In the genomic region with DNA sequence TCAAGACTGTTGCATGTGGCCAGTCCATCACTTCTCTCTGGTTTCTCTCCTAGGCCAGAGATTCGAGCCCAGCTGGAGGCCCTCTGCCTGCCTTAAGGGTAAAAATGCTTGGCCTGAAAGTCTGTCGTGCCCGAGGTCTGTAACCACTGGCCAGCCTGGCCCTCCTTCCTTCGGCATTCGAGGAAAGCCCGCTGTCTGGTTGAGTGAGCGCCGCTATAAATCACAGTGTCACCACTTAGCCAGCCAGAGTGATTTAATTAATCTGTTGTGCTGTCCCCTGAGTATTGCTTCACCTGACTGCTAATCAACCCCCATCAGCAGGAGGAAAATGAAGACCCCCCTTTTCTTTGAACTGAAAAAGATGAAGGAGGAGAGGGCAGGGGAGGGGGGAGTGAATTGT, we compare ENCODE assay signal across 16 mouse cellular contexts. TPM values are rescaled to one million over a fixed set of nuclear protein-coding genes. Genes with fewer than 3 reads are reported as not detected.
DNase-seq lines count a peak whose midpoint lies in the region; ATAC-seq and TF ChIP-seq lines count a peak whose summit lies in the region.
"Had no signal": no experiment of that assay in that cellular context is flagged by ENCODE, and none has a peak within 500 bp of the region (broad histone marks: within the 10 kb centered on the region; RNA-seq: fewer than 3 reads in every experiment).

No protein-coding gene starts in this region.

- TF ChIP-seq CTCF in kidney, adult 2 months (conservative IDR thresholded peaks at IDR 0.05; ENCODE audit: insufficient read depth, insufficient read length, low read depth, low read length): no peak

- H3K4me2 ChIP-seq in kidney, embryonic 14.5 days (replicated peaks; ENCODE audit: low read depth, low read length): no peak overlapping the region
- H3K4me2 ChIP-seq: heart, embryonic 15.5 days; kidney, embryonic 15.5 days; liver, embryonic 11.5 days; lung, embryonic 14.5 days had no signal

- H3K9me3 ChIP-seq in kidney, embryonic 14.5 days (ENCODE audit: control insufficient read depth, low read length): no peaks in the 10 kb centered on the region
- H3K9me3 ChIP-seq in limb, embryonic 10.5 days (replicated peaks): no peaks in the 10 kb centered on the region
- H3K9me3 ChIP-seq: heart, embryonic 15.5 days; kidney, embryonic 15.5 days had no signal

- H3K27ac ChIP-seq in kidney, embryonic 14.5 days (ENCODE audit: low read depth, low read length): no peak overlapping the region
- no peak overlapping the region for H3K27ac ChIP-seq in kidney, adult 2 months (ENCODE audit: insufficient read depth, low read depth, low read length)
- 0 out of 2 replicates have a peak overlapping the region, but pooled peaks have one; percentile 26 for H3K27ac ChIP-seq in limb, embryonic 10.5 days
- H3K27ac ChIP-seq: heart, embryonic 15.5 days; kidney, embryonic 15.5 days had no signal

- H3K4me3 ChIP-seq in kidney, embryonic 14.5 days (ENCODE audit: low read length): no peak overlapping the region
- no peak overlapping the region for H3K4me3 ChIP-seq in kidney, adult 2 months (ENCODE audit: insufficient read depth, low read depth, low read length)
- H3K4me3 ChIP-seq in limb, embryonic 10.5 days: no peak overlapping the region
- H3K4me3 ChIP-seq: heart, embryonic 15.5 days; kidney, embryonic 15.5 days; megakaryocyte, embryonic 14.5 days had no signal

- DNase-seq in kidney, adult 2 months: no peak
- peak; percentile 54 for DNase-seq in MN1 (ENCODE audit: low spot score)
- peak; percentile 60 for DNase-seq in embryo, embryonic 11 days
- peak; percentile 52 for DNase-seq in limb, embryonic 10.5 days (ENCODE audit: low spot score)
- no peak for DNase-seq in thymus, postnatal 36 days
- no peak for DNase-seq in lung, postnatal 25 days (ENCODE audit: low spot score)
- DNase-seq: adrenal gland, postnatal 36 days; cerebellum, adult 9-11 months; heart, adult 18-20 months; lung, embryonic 14.5 days had no signal

- peak; percentile 61 for ATAC-seq in kidney, embryonic 14.5 days (ENCODE audit: low FRiP score, low TSS enrichment)
- ATAC-seq in megakaryocyte, adult 5-6 weeks (ENCODE audit: poor library complexity, severe bottlenecking): no peak

- 20% methylated on average over 8 of the region's 8 CpGs for WGBS in kidney, embryonic 14.5 days
- WGBS in kidney, adult 2 months: 28% methylated on average over 8 of the region's 8 CpGs
- 19% methylated on average over 8 of the region's 8 CpGs for WGBS in limb, embryonic 10.5 days

- H3K4me1 ChIP-seq in kidney, embryonic 14.5 days (ENCODE audit: control insufficient read depth, insufficient read depth, low read length): peaks cover 6% of the 10 kb centered on the region
- no peaks in the 10 kb centered on the region for H3K4me1 ChIP-seq in kidney, adult 2 months (ENCODE audit: control insufficient read depth, insufficient read depth, low read length)
- peaks cover 30% of the 10 kb centered on the region for H3K4me1 ChIP-seq in limb, embryonic 10.5 days

- H3K9ac ChIP-seq in kidney, embryonic 14.5 days (ENCODE audit: low read depth, low read length): no peak overlapping the region
- H3K9ac ChIP-seq: heart, embryonic 15.5 days; kidney, embryonic 15.5 days; lung, embryonic 14.5 days had no signal

- H3K27me3 ChIP-seq in kidney, embryonic 14.5 days (ENCODE audit: control insufficient read depth, insufficient read depth, low read length): peaks cover 41% of the 10 kb centered on the region
- H3K27me3 ChIP-seq in kidney, adult 2 months (replicated peaks; ENCODE audit: control insufficient read depth, insufficient read depth, low read length): no peaks in the 10 kb centered on the region
- H3K27me3 ChIP-seq in limb, embryonic 10.5 days (ENCODE audit: low read depth, poor library complexity, severe bottlenecking): peaks cover 53% of the 10 kb centered on the region

- TF ChIP-seq POLR2A in kidney, adult 2 months (IDR thresholded peaks at IDR 0.05; ENCODE audit: low read depth, low read length): no peak

- no peaks in the 10 kb centered on the region for H3K36me3 ChIP-seq in kidney, embryonic 14.5 days (ENCODE audit: control insufficient read depth, insufficient read depth, low read length)
- H3K36me3 ChIP-seq in kidney, adult 2 months (ENCODE audit: control insufficient read depth, insufficient read depth, low read length): no peaks in the 10 kb centered on the region
- H3K36me3 ChIP-seq in limb, embryonic 10.5 days: no peaks in the 10 kb centered on the region
- H3K36me3 ChIP-seq: heart, embryonic 15.5 days; kidney, embryonic 15.5 days had no signal

RNA-seq across cellular contexts. Expression of gene 2410131K14Rik, which starts 31.7 kb away (rescaled TPM):
- polyA plus RNA-seq in kidney, embryonic 14.5 days (2014; fragmentation: Nextera tagmentation; extraction: Ambion mirVana): 8.4 and 10.9 TPM in 2 replicates
- 10.0 and 11.0 TPM in 2 replicates for polyA plus RNA-seq in kidney, adult 2 months (2012; rRNA removed)
- 13.7 and 14.3 TPM in 2 replicates for polyA plus RNA-seq in limb, embryonic 10.5 days (2016; fragmentation: Nextera tagmentation; extraction: Ambion mirVana)
- 1.8 and 1.9 TPM in 2 replicates for total RNA-seq in megakaryocyte, adult 5-6 weeks (2015)
- total RNA-seq in megakaryocyte, adult 5-6 weeks (2017): 4.3 TPM in 2 replicates

RNA-seq across cellular contexts. Expression of gene Rnft2, which starts 31.8 kb away (rescaled TPM):
- 3.2 and 4.2 TPM in 2 replicates for polyA plus RNA-seq in kidney, embryonic 14.5 days (2014; fragmentation: Nextera tagmentation; extraction: Ambion mirVana)
- 1.8 and 2.9 TPM in 2 replicates for polyA plus RNA-seq in kidney, adult 2 months (2012; rRNA removed)
- polyA plus RNA-seq in limb, embryonic 10.5 days (2016; fragmentation: Nextera tagmentation; extraction: Ambion mirVana): 4.9 and 5.5 TPM in 2 replicates
- total RNA-seq in megakaryocyte, adult 5-6 weeks (2015): 0.11 and 0.50 TPM in 2 replicates
- 1.5 TPM in 1 of 2 replicates, not detected in the other for total RNA-seq in megakaryocyte, adult 5-6 weeks (2017)

Comparison
In these comparisons a context has a peak if more than half of its experiments do, and no peak if none do; other contexts are left out.
1. DNase-seq: peak in MN1 (single experiment), embryo, embryonic 11 days (single experiment) and limb, embryonic 10.5 days (single experiment); none in kidney, adult 2 months (single experiment), thymus, postnatal 36 days (0 of 2) and lung, postnatal 25 days (single experiment).